Mouse (Mus musculus): Measurements from ENCODE around the gene Tmem136. TPM values are rescaled to one million over a fixed set of nuclear protein-coding genes. Genes with fewer than 3 reads are reported as not detected.

The Tmem136 gene
- polyA plus RNA-seq, 1 experiment from 2014 or later, result 9.9 TPM

DNA sequence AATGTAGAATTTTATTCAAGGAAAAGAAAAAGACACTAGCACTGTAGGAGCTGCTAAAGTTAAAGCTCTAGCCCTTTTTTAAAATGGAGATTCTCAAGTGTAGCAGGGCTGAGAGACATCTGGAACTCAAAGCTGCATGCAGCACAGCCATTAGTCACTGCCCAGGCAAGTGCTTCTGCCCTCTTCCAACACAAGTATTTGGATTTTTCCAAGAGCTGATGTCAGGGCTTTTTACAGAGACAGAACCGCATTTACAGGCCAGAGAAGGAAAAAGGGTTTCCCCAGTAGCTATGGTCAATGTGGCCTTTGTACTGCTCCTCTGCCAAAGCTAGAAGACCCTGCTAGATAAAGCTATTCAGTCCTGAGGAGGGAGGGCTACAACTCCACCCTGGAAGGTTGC, 54.8 kb downstream of the Tmem136 start:
- Histone ChIP-seq H3K36me3 (no peaks in the 10 kb centered on the region), H3K4me1 (no peaks in the 10 kb centered on the region), H3K27ac (no peak overlapping the region), H3K27me3 (ENCODE audit: low read depth, poor library complexity, severe bottlenecking) (no peaks in the 10 kb centered on the region), H3K9me3 (replicated peaks) (no peaks in the 10 kb centered on the region), H3K4me3 (no peak overlapping the region)
- WGBS, result 90% methylated on average over 1 of the region's 1 CpGs
- no peak for DNase-seq (ENCODE audit: low spot score)

Other genes with a start within 250 kb of the Tmem136 start
- 1.6 and 2.2 TPM in 2 replicates for gene Grik4, start 172.1 kb downstream of the Tmem136 start, polyA plus RNA-seq (2016; fragmentation: Nextera tagmentation; extraction: Ambion mirVana)
- 9.0 and 9.3 TPM in 2 replicates for gene Arhgef12, start 9.3 kb downstream of the Tmem136 start, polyA plus RNA-seq (2016; fragmentation: Nextera tagmentation; extraction: Ambion mirVana)
- gene Pou2f3, start 93.8 kb upstream of the Tmem136 start, polyA plus RNA-seq (2016; fragmentation: Nextera tagmentation; extraction: Ambion mirVana), result 0.08 TPM in 1 of 2 replicates, not detected in the other
- gene Oaf, start 123.3 kb upstream of the Tmem136 start, polyA plus RNA-seq (2016; fragmentation: Nextera tagmentation; extraction: Ambion mirVana), result 68.6 and 87.4 TPM in 2 replicates
- gene Trim29, start 194.3 kb upstream of the Tmem136 start, polyA plus RNA-seq (2016; fragmentation: Nextera tagmentation; extraction: Ambion mirVana), result 5.8 and 5.9 TPM in 2 replicates

All from limb, embryonic 10.5 days (tissue).